Mouse (Mus musculus): Measurements from ENCODE around the gene H6pd.

DNA sequence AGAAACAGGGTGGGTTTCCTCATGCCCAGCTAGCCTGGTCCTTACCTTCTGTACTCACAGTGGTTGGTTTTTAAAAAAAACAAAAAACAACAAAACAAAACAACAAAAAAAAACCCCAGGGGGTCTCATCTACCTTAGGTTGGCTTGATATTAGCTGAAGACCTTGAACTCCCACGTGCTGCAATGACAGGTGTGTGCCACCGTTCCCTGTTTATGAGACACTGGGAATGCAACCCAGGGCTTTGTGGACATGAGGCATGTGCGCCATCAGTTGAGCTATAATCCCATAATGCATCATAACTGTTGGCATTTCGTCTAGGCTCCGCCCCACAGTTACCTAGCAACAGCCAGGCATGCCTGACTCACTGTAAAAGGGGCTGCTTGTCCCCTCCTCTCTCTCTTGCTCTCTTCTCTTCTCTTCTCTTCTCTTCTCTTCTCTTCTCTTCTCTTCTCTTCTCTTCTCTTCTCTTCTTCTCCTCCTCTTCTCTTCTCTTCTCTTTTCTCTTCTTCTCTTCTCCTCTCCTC is 33.0 kb downstream of the H6pd start:
- TF ChIP-seq CTCF (IDR thresholded peaks at IDR 0.05; ENCODE audit: low read depth, low read length) (no peak), EP300 (IDR thresholded peaks at IDR 0.05; ENCODE audit: insufficient read depth, low read depth, low read length) (no peak), POLR2A (IDR thresholded peaks at IDR 0.05; ENCODE audit: insufficient read depth, low read length) (no peak)

Measured in ES-Bruce4 (cell line).